Mouse (Mus musculus): ENCODE results near the gene Tcea2.

Gene Tcea2

GRCm38 (mm10) chr2:181679951-181680715 is at the start of gene Tcea2:
Gene Tcea2, plus strand, starts transcription at chr2:181680310.
- no peak for DNase-seq (ENCODE audit: low spot score)

GRCm38 (mm10) chr2:181632624-181633023 is 47.5 kb upstream of the Tcea2 start:
- DNase-seq (ENCODE audit: low spot score) = peak; percentile 2

- no peak for DNase-seq (ENCODE audit: low spot score)
Measured at GRCm38 (mm10) chr2:181635865-181636264, 44.2 kb upstream of the Tcea2 start.

- DNase-seq (ENCODE audit: low spot score) = no peak
Measured at GRCm38 (mm10) chr2:181644361-181644760, 35.7 kb upstream of the Tcea2 start.

- DNase-seq (ENCODE audit: low spot score) = no peak
Measured at GRCm38 (mm10) chr2:181645666-181646065, 34.4 kb upstream of the Tcea2 start.

GRCm38 (mm10) chr2:181646626-181647472 is 33.3 kb upstream of the Tcea2 start:
- DNase-seq (ENCODE audit: low spot score) = no peak

- no peak for DNase-seq (ENCODE audit: low spot score)
Measured at GRCm38 (mm10) chr2:181648926-181649325, 31.2 kb upstream of the Tcea2 start.

- no peak for DNase-seq (ENCODE audit: low spot score)
Measured at GRCm38 (mm10) chr2:181653065-181653464, 27.0 kb upstream of the Tcea2 start.

GRCm38 (mm10) chr2:181653523-181653922 is 26.6 kb upstream of the Tcea2 start:
- no peak for DNase-seq (ENCODE audit: low spot score)

- DNase-seq (ENCODE audit: low spot score) = no peak
Measured at GRCm38 (mm10) chr2:181656734-181657133, 23.4 kb upstream of the Tcea2 start, which contains the start of gene Gm29797. Gene Gm29797, plus strand, starts transcription at chr2:181657034.

GRCm38 (mm10) chr2:181657441-181657840 is 22.7 kb upstream of the Tcea2 start:
- DNase-seq (ENCODE audit: low spot score) = no peak

- DNase-seq (ENCODE audit: low spot score) = no peak
Measured at GRCm38 (mm10) chr2:181658528-181658927, 21.6 kb upstream of the Tcea2 start.

- no peak for DNase-seq (ENCODE audit: low spot score)
Measured at GRCm38 (mm10) chr2:181658930-181659555, 21.1 kb upstream of the Tcea2 start.

- peak; percentile 86 for DNase-seq (ENCODE audit: low spot score)
Measured at GRCm38 (mm10) chr2:181659609-181660055, 20.5 kb upstream of the Tcea2 start.

GRCm38 (mm10) chr2:181662620-181663297 is 17.4 kb upstream of the Tcea2 start:
- no peak for DNase-seq (ENCODE audit: low spot score)

GRCm38 (mm10) chr2:181663298-181663630 is 16.8 kb upstream of the Tcea2 start:
- no peak for DNase-seq (ENCODE audit: low spot score)

GRCm38 (mm10) chr2:181670285-181670912 is 9.7 kb upstream of the Tcea2 start:
- DNase-seq (ENCODE audit: low spot score) = no peak

GRCm38 (mm10) chr2:181670913-181671311 is 9.2 kb upstream of the Tcea2 start:
- DNase-seq (ENCODE audit: low spot score) = no peak

- no peak for DNase-seq (ENCODE audit: low spot score)
Measured at GRCm38 (mm10) chr2:181671326-181671725, 8.8 kb upstream of the Tcea2 start, which contains the start of gene Sox18. Gene Sox18, minus strand, starts transcription at chr2:181671640.

GRCm38 (mm10) chr2:181671984-181672383 is 8.1 kb upstream of the Tcea2 start:
- DNase-seq (ENCODE audit: low spot score) = no peak

- no peak for DNase-seq (ENCODE audit: low spot score)
Measured at GRCm38 (mm10) chr2:181673501-181673900, 6.6 kb upstream of the Tcea2 start.
